Mouse (Mus musculus) ovary, adult 18-20 months (tissue): ENCODE data around the gene Gabarap.
"Not testable (repeated sequence)": the region's sequence is repeated elsewhere in the genome, so short reads cannot be mapped to it uniquely, and the experiment has no call there.

Experiments
- DNase-seq: peaks from one replicate; pipeline ENCODE4 v3.0.0; 2022; ENCODE audit warnings: low spot score, mixed read lengths

The Gabarap gene

GRCm38 (mm10) chr11:69990850-69991691, at the start of gene Gabarap:
Gene Gabarap (plus strand): TSS chr11:69991143.
- DNase-seq = peak; percentile 93

- DNase-seq = no peak
Observed at GRCm38 (mm10) chr11:69945216-69945615, 45.7 kb upstream of the Gabarap start.

- no peak for DNase-seq
Observed at GRCm38 (mm10) chr11:69945997-69946891, 44.7 kb upstream of the Gabarap start.

- DNase-seq = no peak
Observed at GRCm38 (mm10) chr11:69947337-69948065, 43.4 kb upstream of the Gabarap start.

GRCm38 (mm10) chr11:69948066-69948762, 42.7 kb upstream of the Gabarap start, which contains the start of gene Slc2a4:
Gene Slc2a4 (minus strand): TSS chr11:69948188.
- DNase-seq = peak; percentile 81

GRCm38 (mm10) chr11:69948763-69949150, 42.2 kb upstream of the Gabarap start:
- peak; percentile 62 for DNase-seq

GRCm38 (mm10) chr11:69950807-69951459, 40.0 kb upstream of the Gabarap start:
- DNase-seq = no peak

GRCm38 (mm10) chr11:69952274-69952673, 38.7 kb upstream of the Gabarap start:
- no peak for DNase-seq

- no peak for DNase-seq
Observed at GRCm38 (mm10) chr11:69953267-69953915, 37.6 kb upstream of the Gabarap start.

GRCm38 (mm10) chr11:69955618-69956017, 35.3 kb upstream of the Gabarap start:
- DNase-seq = not testable (repeated sequence)

GRCm38 (mm10) chr11:69956218-69956617, 34.7 kb upstream of the Gabarap start:
- DNase-seq = no peak

GRCm38 (mm10) chr11:69960616-69961015, 30.3 kb upstream of the Gabarap start:
- DNase-seq = no peak

- no peak for DNase-seq
Observed at GRCm38 (mm10) chr11:69961841-69962240, 29.1 kb upstream of the Gabarap start.

- no peak for DNase-seq
Observed at GRCm38 (mm10) chr11:69964650-69965270, 26.2 kb upstream of the Gabarap start, which contains the start of gene Cldn7. Gene Cldn7 (plus strand): TSS chr11:69964779.

GRCm38 (mm10) chr11:69965271-69966005, 25.5 kb upstream of the Gabarap start:
- no peak for DNase-seq

GRCm38 (mm10) chr11:69966006-69966859, 24.7 kb upstream of the Gabarap start:
- no peak for DNase-seq

GRCm38 (mm10) chr11:69966860-69967517, 24.0 kb upstream of the Gabarap start:
- DNase-seq = no peak

- DNase-seq = no peak
Observed at GRCm38 (mm10) chr11:69968793-69969192, 22.1 kb upstream of the Gabarap start.
